Mouse (Mus musculus): ENCODE measurements around the gene Hspa1a. TPM values are rescaled to one million over a fixed set of nuclear protein-coding genes. Genes with fewer than 3 reads are reported as not detected.
"Not testable (repeated sequence)": the region's sequence is repeated elsewhere in the genome, so short reads cannot be mapped to it uniquely, and the experiment has no call there.

Gene Hspa1a
- polyA plus RNA-seq, 1 experiment from 2014 or later: 4.9 TPM

DNA sequence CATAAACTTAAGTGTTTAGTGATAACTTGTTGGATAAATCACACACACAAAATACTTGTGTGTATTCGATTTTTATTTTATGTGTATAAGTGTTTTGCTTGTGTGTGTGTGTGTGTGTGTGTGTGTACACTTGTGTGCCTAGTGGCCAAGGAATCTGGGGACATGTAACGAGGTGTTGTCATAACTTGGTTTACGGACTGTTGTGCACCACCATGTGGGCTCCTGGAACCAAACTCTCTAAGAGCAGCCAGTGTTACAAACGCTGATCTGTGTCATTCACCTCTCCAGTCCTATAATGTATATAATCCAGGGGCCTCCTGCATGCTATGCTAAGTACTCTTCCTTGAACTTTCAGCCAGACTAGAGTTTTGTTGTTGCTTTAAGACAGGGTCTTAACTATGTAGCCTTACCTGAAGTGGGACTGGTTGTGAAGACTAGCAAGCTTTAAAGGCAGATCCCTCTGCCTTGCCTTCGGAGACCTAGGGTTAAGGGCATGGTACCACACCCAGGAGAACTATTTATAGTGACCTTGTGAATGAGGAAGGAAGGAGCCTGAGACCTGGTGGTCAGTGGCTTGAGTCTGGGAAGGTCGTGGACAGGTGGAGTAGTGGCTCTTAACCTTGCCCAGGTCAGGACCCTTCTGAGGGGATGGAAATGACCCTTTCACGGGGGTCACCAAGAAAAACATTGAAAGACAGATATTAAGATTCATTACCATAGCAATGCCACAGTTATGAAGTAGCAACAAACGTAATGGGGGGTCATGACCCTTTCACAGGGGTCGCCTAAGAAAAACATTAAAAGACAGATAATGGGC lies 31.3 kb upstream of the Hspa1a start:
- ATAC-seq (ENCODE audit: insufficient number of reproducible peaks, insufficient read depth, low FRiP score, low read depth): no peak
- H3K4me2 ChIP-seq (replicated peaks; ENCODE audit: low read depth, low read length): peak overlapping the region; percentile 97
- H3K9me3 ChIP-seq (ENCODE audit: control insufficient read depth, low read depth, low read length): no peaks in the 10 kb centered on the region
- H3K27ac ChIP-seq (ENCODE audit: low read length): no peak overlapping the region
- no peaks in the 10 kb centered on the region for H3K27me3 ChIP-seq (ENCODE audit: control insufficient read depth, insufficient read depth, low read length)
- H3K4me1 ChIP-seq (ENCODE audit: control insufficient read depth, insufficient read depth, low read length): peaks cover 20% of the 10 kb centered on the region
- peak overlapping the region; percentile 91; the same call in 1 of the 2 replicates for H3K4me3 ChIP-seq (ENCODE audit: low read depth, low read length)
- peaks cover 42% of the 10 kb centered on the region for H3K36me3 ChIP-seq (ENCODE audit: control insufficient read depth, insufficient read depth, low read length)
- 49% methylated on average over 9 of the region's 9 CpGs for WGBS
- peak overlapping the region; percentile 93; the same call in 1 of the 2 replicates for H3K9ac ChIP-seq (replicated peaks; ENCODE audit: low read depth, low read length)

- H3K9ac ChIP-seq (replicated peaks; ENCODE audit: low read depth, low read length): peak overlapping the region; percentile 93
- peak overlapping the region; percentile 91 for H3K4me3 ChIP-seq (ENCODE audit: low read depth, low read length)
- H3K9me3 ChIP-seq (ENCODE audit: control insufficient read depth, low read depth, low read length): no peaks in the 10 kb centered on the region
- H3K27me3 ChIP-seq (ENCODE audit: control insufficient read depth, insufficient read depth, low read length): no peaks in the 10 kb centered on the region
- H3K36me3 ChIP-seq (ENCODE audit: control insufficient read depth, insufficient read depth, low read length): peaks cover 42% of the 10 kb centered on the region
- H3K27ac ChIP-seq (ENCODE audit: low read length): peak overlapping the region; percentile 98
- 6% methylated on average over 12 of the region's 12 CpGs for WGBS
- peaks cover 20% of the 10 kb centered on the region for H3K4me1 ChIP-seq (ENCODE audit: control insufficient read depth, insufficient read depth, low read length)
- no peak for ATAC-seq (ENCODE audit: insufficient number of reproducible peaks, insufficient read depth, low FRiP score, low read depth)
- peak overlapping the region; percentile 97 for H3K4me2 ChIP-seq (replicated peaks; ENCODE audit: low read depth, low read length)
Measured at GRCm38 (mm10) chr17:35002153-35002865, 30.4 kb upstream of the Hspa1a start.

DNA sequence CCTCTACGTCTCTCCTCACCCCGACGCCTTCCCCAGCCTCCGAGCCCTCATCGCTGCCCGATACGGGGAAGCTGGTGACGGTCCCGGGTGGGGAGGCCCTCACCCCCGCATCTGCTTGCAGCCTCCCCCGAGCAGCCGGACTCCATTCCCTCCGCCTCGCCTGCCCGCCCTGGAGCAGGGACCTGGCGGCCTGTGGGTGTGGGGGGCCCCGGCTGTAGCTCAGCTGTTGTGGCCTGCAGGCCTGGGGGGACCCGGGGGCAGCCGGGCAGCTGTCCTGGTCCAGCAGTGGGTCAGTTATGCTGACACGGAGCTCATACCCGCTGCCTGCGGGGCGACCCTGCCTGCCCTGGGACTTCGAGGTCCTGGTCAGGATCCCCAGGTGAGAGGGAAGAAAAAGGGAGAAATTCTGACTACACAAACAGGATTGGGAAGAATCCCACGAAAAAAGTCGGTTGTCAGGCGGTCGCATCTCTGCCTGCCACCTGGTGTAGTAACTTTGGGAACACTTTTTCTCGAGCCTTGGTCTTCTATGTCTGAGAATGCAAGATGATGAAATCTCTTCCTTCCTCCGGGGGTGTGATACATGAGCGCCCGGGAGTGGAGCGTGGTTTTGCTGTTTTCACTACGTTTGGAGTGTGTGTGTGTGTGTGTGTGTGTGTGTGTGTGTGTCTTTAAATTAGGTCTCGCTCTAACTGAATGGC lies 29.6 kb upstream of the Hspa1a start:
- Histone ChIP-seq H3K4me2 (replicated peaks; ENCODE audit: low read depth, low read length) (peak overlapping the region; percentile 97), H3K9ac (replicated peaks; ENCODE audit: low read depth, low read length) (peak overlapping the region; percentile 93), H3K27ac (ENCODE audit: low read length) (peak overlapping the region; percentile 98), H3K36me3 (ENCODE audit: control insufficient read depth, insufficient read depth, low read length) (peaks cover 36% of the 10 kb centered on the region), H3K27me3 (ENCODE audit: control insufficient read depth, insufficient read depth, low read length) (no peaks in the 10 kb centered on the region), H3K4me1 (ENCODE audit: control insufficient read depth, insufficient read depth, low read length) (peaks cover 22% of the 10 kb centered on the region), H3K4me3 (ENCODE audit: low read depth, low read length) (peak overlapping the region; percentile 91), H3K9me3 (ENCODE audit: control insufficient read depth, low read depth, low read length) (no peaks in the 10 kb centered on the region)
- peak; percentile 3; the same call in 1 of the 2 replicates for ATAC-seq (ENCODE audit: insufficient number of reproducible peaks, insufficient read depth, low FRiP score, low read depth)
- 1% methylated on average over 35 of the region's 35 CpGs for WGBS

DNA sequence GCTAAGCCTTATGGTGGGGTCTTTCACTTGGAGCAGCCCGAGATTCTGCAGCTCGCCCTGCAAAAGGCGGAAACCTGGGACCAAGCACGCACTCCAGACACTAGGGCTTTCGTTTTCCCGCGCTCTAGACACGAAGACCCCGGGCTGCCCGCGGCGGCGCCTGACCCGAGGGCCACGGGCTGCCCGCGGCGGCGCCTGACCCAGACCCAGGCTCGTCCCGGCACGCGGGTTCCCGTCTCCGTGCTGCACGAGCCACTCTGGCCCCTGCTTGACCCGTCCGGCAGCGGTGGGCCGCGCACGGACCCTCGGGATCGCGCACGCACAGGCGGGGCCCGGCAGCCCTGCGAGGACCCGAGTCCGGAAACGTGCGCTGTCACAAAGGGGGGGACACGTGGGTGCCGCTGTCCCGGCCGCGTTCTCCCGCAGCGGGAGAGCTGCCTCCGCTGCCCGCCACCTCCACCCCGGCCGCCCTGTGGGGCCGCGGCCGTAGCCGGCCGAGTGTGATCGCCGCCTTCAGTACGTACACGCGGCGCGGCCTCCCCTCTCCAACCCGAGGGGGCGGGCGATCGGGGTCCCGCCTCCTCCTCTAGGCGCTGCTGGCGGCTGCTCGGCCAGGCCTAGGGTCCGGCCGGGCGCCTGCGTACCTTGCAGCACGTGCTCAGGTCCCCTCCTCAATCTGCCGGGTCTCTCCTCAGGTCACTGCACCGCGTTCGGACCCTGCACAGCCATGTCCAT lies 28.9 kb upstream of the Hspa1a start, which contains the start of gene Vars:
Vars (plus strand) TSS at position 271 of the 735 bp plus-strand sequence.
- Histone ChIP-seq H3K4me3 (ENCODE audit: low read depth, low read length) (peak within 1 kb of the TSS; percentile 91), H3K4me2 (replicated peaks; ENCODE audit: low read depth, low read length) (peak within 1 kb of the TSS; percentile 97), H3K9ac (replicated peaks; ENCODE audit: low read depth, low read length) (peak within 1 kb of the TSS; percentile 93), H3K9me3 (ENCODE audit: control insufficient read depth, low read depth, low read length) (no peaks in the 10 kb centered on the region), H3K27me3 (ENCODE audit: control insufficient read depth, insufficient read depth, low read length) (no peaks in the 10 kb centered on the region), H3K27ac (ENCODE audit: low read length) (peak within 1 kb of the TSS; percentile 98), H3K36me3 (ENCODE audit: control insufficient read depth, insufficient read depth, low read length) (peaks cover 33% of the 10 kb centered on the region), H3K4me1 (ENCODE audit: control insufficient read depth, insufficient read depth, low read length) (peaks cover 22% of the 10 kb centered on the region)
- peak; percentile 91 for ATAC-seq (ENCODE audit: insufficient number of reproducible peaks, insufficient read depth, low FRiP score, low read depth)
- WGBS: under 1% methylated on average over 83 of the region's 83 CpGs

DNA sequence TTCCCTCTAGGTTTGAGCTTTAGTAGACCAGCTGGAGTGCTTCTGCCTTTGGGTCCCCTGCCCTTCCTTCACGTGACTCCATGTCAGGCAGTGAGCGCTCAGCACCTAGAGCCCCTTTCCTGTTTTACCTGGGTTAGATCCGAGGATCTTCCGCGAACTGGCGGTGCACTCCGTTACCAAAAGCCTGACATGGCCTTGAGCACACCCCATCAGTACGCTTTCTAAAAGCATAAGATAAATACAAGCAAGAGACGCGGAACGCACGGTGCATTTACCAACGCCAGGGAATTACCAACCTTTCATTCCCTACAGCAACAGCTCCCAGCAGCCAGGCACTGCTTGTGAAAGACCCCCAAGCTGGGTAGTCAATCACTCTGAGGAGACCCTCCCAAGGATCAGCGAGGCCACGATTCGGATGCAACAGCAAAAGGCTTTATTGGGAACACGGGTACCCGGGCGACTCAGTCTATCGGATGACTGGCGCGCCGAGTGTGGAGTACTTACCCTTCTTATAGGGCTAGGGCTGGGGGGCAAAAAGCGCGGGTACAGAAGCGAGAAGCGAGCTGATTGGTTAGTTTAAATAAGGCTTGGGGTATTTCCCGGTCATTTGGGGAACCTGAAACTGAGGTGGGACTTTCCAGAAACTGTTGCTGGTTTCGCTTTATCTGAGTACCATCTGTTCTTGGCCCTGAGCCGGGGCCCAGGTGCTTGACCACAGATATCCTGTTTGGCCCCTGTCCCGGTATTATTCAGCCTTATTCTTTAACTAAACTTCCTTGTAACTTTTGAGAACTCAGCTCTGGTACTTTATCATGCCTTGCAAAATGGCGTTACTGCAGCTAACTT lies 28.1 kb upstream of the Hspa1a start:
- peak overlapping the region; percentile 97 for H3K4me2 ChIP-seq (replicated peaks; ENCODE audit: low read depth, low read length)

DNA sequence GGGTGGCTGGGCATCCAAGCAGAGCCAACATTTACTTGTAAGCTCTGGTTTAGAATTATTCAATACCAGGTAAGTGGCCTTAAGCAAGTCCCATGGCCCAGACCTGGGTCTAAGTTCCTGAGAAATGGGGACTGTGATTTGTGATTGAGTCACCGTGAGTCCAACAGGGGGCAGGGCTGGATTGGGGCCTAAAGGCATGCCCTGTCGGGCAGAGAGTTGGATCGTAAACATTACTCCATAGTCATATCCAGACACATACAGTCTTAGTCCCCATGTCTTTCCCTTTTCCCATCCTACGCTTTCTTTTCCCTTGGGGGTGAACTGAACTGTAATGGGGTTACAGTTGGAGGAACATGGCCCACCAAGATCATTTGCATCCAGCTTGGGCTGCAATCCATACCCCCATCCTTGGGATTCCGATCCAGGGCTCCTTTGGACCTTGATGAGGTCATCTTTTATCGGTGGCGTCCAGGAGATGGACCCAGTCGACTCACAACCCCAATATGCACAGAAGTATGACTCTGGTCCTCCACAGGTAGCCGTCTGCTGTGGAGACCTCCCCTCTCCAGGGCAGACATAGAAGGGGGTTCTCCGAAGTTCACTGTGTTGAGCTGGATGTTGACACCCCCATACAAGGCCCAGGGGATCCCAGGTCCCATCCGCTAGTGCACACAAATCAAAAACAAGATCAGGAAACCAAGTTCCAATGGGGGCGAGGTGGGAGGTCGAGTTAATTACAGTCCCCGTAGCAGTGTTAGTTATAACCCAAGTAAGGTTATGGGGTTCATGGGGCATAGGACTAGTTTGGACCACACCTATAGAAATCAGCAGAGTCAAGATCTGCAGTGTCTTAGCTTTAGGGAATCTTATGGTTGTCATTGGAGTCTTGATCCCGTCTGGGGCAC lies 26.8 kb upstream of the Hspa1a start:
- ATAC-seq (ENCODE audit: insufficient number of reproducible peaks, insufficient read depth, low FRiP score, low read depth): no peak
- peaks cover 14% of the 10 kb centered on the region; the same call in 1 of the 2 replicates for H3K36me3 ChIP-seq (ENCODE audit: control insufficient read depth, insufficient read depth, low read length)
- no peak overlapping the region for H3K9ac ChIP-seq (replicated peaks; ENCODE audit: low read depth, low read length)
- no peaks in the 10 kb centered on the region for H3K9me3 ChIP-seq (ENCODE audit: control insufficient read depth, low read depth, low read length)
- peak overlapping the region; percentile 28; the same call in 1 of the 2 replicates for H3K4me3 ChIP-seq (ENCODE audit: low read depth, low read length)
- WGBS: 92% methylated on average over 15 of the region's 15 CpGs
- peak overlapping the region; percentile 44; the same call in 1 of the 2 replicates for H3K4me2 ChIP-seq (replicated peaks; ENCODE audit: low read depth, low read length)
- no peaks in the 10 kb centered on the region for H3K27me3 ChIP-seq (ENCODE audit: control insufficient read depth, insufficient read depth, low read length)
- H3K27ac ChIP-seq (ENCODE audit: low read length): no peak overlapping the region
- peaks cover 22% of the 10 kb centered on the region for H3K4me1 ChIP-seq (ENCODE audit: control insufficient read depth, insufficient read depth, low read length)

More for the DNA sequence above, 28.1 kb upstream of the Hspa1a start:
- not testable (repeated sequence) for H3K27me3 ChIP-seq (ENCODE audit: control insufficient read depth, insufficient read depth, low read length); ATAC-seq (ENCODE audit: insufficient number of reproducible peaks, insufficient read depth, low FRiP score, low read depth); H3K9me3 ChIP-seq (ENCODE audit: control insufficient read depth, low read depth, low read length)
- H3K36me3 ChIP-seq (ENCODE audit: control insufficient read depth, insufficient read depth, low read length): peaks cover 25% of the 10 kb centered on the region
- H3K4me1 ChIP-seq (ENCODE audit: control insufficient read depth, insufficient read depth, low read length): peaks cover 22% of the 10 kb centered on the region
- H3K27ac ChIP-seq (ENCODE audit: low read length): peak overlapping the region; percentile 98
- H3K4me3 ChIP-seq (ENCODE audit: low read depth, low read length): peak overlapping the region; percentile 91
- WGBS: 15% methylated on average over 29 of the region's 32 CpGs
- peak overlapping the region; percentile 93 for H3K9ac ChIP-seq (replicated peaks; ENCODE audit: low read depth, low read length)

GRCm38 (mm10) chr17:34997142-34997483 lies 25.2 kb upstream of the Hspa1a start:
- Histone ChIP-seq H3K9me3 (ENCODE audit: control insufficient read depth, low read depth, low read length) (no peaks in the 10 kb centered on the region), H3K27ac (ENCODE audit: low read length) (no peak overlapping the region), H3K36me3 (ENCODE audit: control insufficient read depth, insufficient read depth, low read length) (peaks cover 14% of the 10 kb centered on the region; the same call in 1 of the 2 replicates), H3K4me3 (ENCODE audit: low read depth, low read length) (no peak overlapping the region), H3K9ac (replicated peaks; ENCODE audit: low read depth, low read length) (no peak overlapping the region), H3K4me2 (replicated peaks; ENCODE audit: low read depth, low read length) (no peak overlapping the region), H3K27me3 (ENCODE audit: control insufficient read depth, insufficient read depth, low read length) (no peaks in the 10 kb centered on the region), H3K4me1 (ENCODE audit: control insufficient read depth, insufficient read depth, low read length) (peaks cover 7% of the 10 kb centered on the region; the same call in 1 of the 2 replicates)
- WGBS: 80% methylated on average over 5 of the region's 5 CpGs
- ATAC-seq (ENCODE audit: insufficient number of reproducible peaks, insufficient read depth, low FRiP score, low read depth): no peak

Measured in stomach, embryonic 14.5 days (tissue).